Mouse (Mus musculus): ENCODE measurements around the gene Snx3. TPM values are rescaled to one million over a fixed set of nuclear protein-coding genes. Genes with fewer than 3 reads are reported as not detected.

Gene Snx3
- 100 to 1,000 TPM; 140 to 160 TPM for total RNA-seq (2021)
- long read RNA-seq, experiment 1, transcript Snx3-201 (4 exons, 1,401 nt), result major isoform, 280 of 299 reads
- long read RNA-seq, experiment 1, partial matches to known transcripts, result 2 of 299 reads
- long read RNA-seq, experiment 1, other reads (novel, unspliced or antisense), result 17 of 299 reads
- long read RNA-seq, experiment 2, transcript Snx3-201 (4 exons, 1,401 nt), result major isoform, 325 of 339 reads
- long read RNA-seq, experiment 2, partial matches to known transcripts, result 6 of 339 reads
- long read RNA-seq, experiment 2, other reads (novel, unspliced or antisense), result 7 of 339 reads

- DNase-seq, result peak; percentile 96 to 97
- intact Hi-C loops (cut with DNase I), result loop anchor here (1.0 to 2.0 kb wide), 2 partner anchors 24 to 719 kb away; partner anchors contain the start of genes Afg1l and Pdss2
Measured at GRCm38 (mm10) chr10:42501775-42502348, at the start of gene Snx3. TSS of gene Snx3 (plus strand) at chr10:42502030.

- intact Hi-C loops (cut with DNase I), result no loop called here
- DNase-seq, result no peak
Measured at GRCm38 (mm10) chr10:42454266-42454665, 47.6 kb upstream of the Snx3 start.

GRCm38 (mm10) chr10:42454690-42455089 is 47.1 kb upstream of the Snx3 start:
- no peak for DNase-seq
- intact Hi-C loops (cut with DNase I), result no loop called here

GRCm38 (mm10) chr10:42455981-42456380 is 45.8 kb upstream of the Snx3 start:
- no peak for DNase-seq
- intact Hi-C loops (cut with DNase I), result no loop called here

GRCm38 (mm10) chr10:42457557-42458191 is 44.2 kb upstream of the Snx3 start:
- intact Hi-C loops (cut with DNase I), result no loop called here
- DNase-seq, result peak in 1 of 2 experiments; percentile 46

GRCm38 (mm10) chr10:42464224-42464623 is 37.6 kb upstream of the Snx3 start:
- intact Hi-C loops (cut with DNase I), result no loop called here
- DNase-seq, result no peak

- intact Hi-C loops (cut with DNase I), result no loop called here
- DNase-seq, result no peak
Measured at GRCm38 (mm10) chr10:42464805-42465204, 37.0 kb upstream of the Snx3 start.

GRCm38 (mm10) chr10:42474946-42475514 is 26.8 kb upstream of the Snx3 start:
- intact Hi-C loops (cut with DNase I), result no loop called here
- no peak for DNase-seq

- intact Hi-C loops (cut with DNase I), result no loop called here
- DNase-seq, result no peak
Measured at GRCm38 (mm10) chr10:42476774-42477475, 24.9 kb upstream of the Snx3 start.

- peak in 1 of 2 experiments; percentile 7 for DNase-seq
- intact Hi-C loops (cut with DNase I), result loop anchor here (1.0 kb wide), 1 partner anchor 25 kb away; the partner anchor contains the start of gene Snx3
Measured at GRCm38 (mm10) chr10:42477550-42478340, 24.1 kb upstream of the Snx3 start.

- peak; percentile 94 to 96 for DNase-seq
- intact Hi-C loops (cut with DNase I), result loop anchor here (1.0 kb wide), 1 partner anchor 24 kb away; the partner anchor contains the start of gene Snx3
Measured at GRCm38 (mm10) chr10:42478341-42478720, 23.5 kb upstream of the Snx3 start, which contains the start of gene Afg1l. TSS of gene Afg1l (minus strand) at chr10:42478565.

- no peak for DNase-seq
- intact Hi-C loops (cut with DNase I), result loop anchor here (2.0 kb wide), 1 partner anchor 18 kb away; no protein-coding TSS in a partner anchor
Measured at GRCm38 (mm10) chr10:42480719-42481118, 21.1 kb upstream of the Snx3 start.

GRCm38 (mm10) chr10:42488606-42489296 is 13.1 kb upstream of the Snx3 start:
- intact Hi-C loops (cut with DNase I), result no loop called here
- DNase-seq, result no peak

GRCm38 (mm10) chr10:42491158-42491557 is 10.7 kb upstream of the Snx3 start:
- intact Hi-C loops (cut with DNase I), result no loop called here
- DNase-seq, result no peak

GRCm38 (mm10) chr10:42492027-42492771 is 9.6 kb upstream of the Snx3 start:
- no peak for DNase-seq
- intact Hi-C loops (cut with DNase I), result no loop called here

GRCm38 (mm10) chr10:42493000-42493399 is 8.8 kb upstream of the Snx3 start:
- intact Hi-C loops (cut with DNase I), result no loop called here
- no peak for DNase-seq

GRCm38 (mm10) chr10:42500611-42501010 is 1.2 kb upstream of the Snx3 start:
- intact Hi-C loops (cut with DNase I), result no loop called here

GRCm38 (mm10) chr10:42501161-42501560 is 669 bp upstream of the Snx3 start:
- no peak for DNase-seq
- intact Hi-C loops (cut with DNase I), result no loop called here

More at GRCm38 (mm10) chr10:42500611-42501010, 1.2 kb upstream of the Snx3 start:
- no peak for DNase-seq
